Mouse (Mus musculus) cortical plate, adult 2 months (tissue): ENCODE measurements around the gene Il19.

Experiments used
- CTCF ChIP-seq: fragments of 200-500 bp; IDR thresholded peaks from 2 replicates; pipeline ENCODE4 v1.5.1; 2011; ENCODE audit warnings: mild to moderate bottlenecking, control low read depth, low read length; ENCODE audit not compliant: insufficient read depth; ENCODE audit errors: extremely low read depth
- POLR2A ChIP-seq: fragments of 200-500 bp; IDR thresholded peaks from 2 replicates; pipeline ENCODE4 v1.6.1; 2011; ENCODE audit warnings: mild to moderate bottlenecking, low read length, control low read depth; ENCODE audit not compliant: insufficient read depth; ENCODE audit errors: extremely low read depth

DNA sequence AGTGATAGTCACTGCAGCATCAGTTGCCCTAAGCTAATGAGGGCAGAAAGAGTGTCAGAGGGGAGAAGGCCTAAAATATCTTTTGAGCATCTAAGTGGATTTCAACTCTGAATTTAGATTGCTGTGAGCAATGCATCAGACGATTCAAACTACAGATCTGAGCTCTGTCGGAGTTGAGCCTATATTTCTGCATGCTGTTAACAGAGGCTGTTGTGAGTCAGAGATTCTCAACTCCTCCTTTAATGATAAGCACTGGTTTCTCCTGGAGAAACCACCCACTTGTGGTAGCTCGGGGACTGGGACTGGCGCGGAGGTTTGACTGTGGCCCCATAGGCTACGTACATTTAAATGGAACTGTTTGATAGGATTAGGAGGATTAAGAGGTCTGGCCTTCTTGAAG lies 45.4 kb downstream of the Il19 start:
- no peak for TF ChIP-seq POLR2A
- no peak for TF ChIP-seq CTCF
